Mouse (Mus musculus): ENCODE data around the gene Chic1. TPM values are rescaled to one million over a fixed set of nuclear protein-coding genes. Genes with fewer than 3 reads are reported as not detected.

Gene Chic1
- polyA plus RNA-seq, 1 experiment = 0.19 TPM

GRCm38 (mm10) chrX:103331125-103331858, 25.0 kb upstream of the Chic1 start:
- no peaks in the 10 kb centered on the region for H3K4me1 ChIP-seq (replicated peaks; ENCODE audit: control insufficient read depth, insufficient read depth, low read length)
- no peaks in the 10 kb centered on the region for H3K36me3 ChIP-seq (ENCODE audit: control insufficient read depth, insufficient read depth, low read length)
- H3K4me3 ChIP-seq (ENCODE audit: control insufficient read depth, insufficient read depth, low read length) = no peak overlapping the region
- H3K27ac ChIP-seq (ENCODE audit: control insufficient read depth, insufficient read depth, low read length) = no peak overlapping the region
- TF ChIP-seq POLR2A (IDR thresholded peaks at IDR 0.05; ENCODE audit: control insufficient read depth, extremely low read depth, insufficient read depth, low read length, poor library complexity) = no peak
- no peak for TF ChIP-seq CTCF (IDR thresholded peaks at IDR 0.05; ENCODE audit: borderline replicate concordance, control insufficient read depth, extremely low read depth, insufficient read depth, low read length, poor library complexity)
- H3K27me3 ChIP-seq (ENCODE audit: control insufficient read depth, insufficient read depth, low read length) = no peaks in the 10 kb centered on the region
- 39% methylated on average over 5 of the region's 5 CpGs for WGBS
- no peak for DNase-seq

- TF ChIP-seq POLR2A (IDR thresholded peaks at IDR 0.05; ENCODE audit: control insufficient read depth, extremely low read depth, insufficient read depth, low read length, poor library complexity) (no peak), CTCF (IDR thresholded peaks at IDR 0.05; ENCODE audit: borderline replicate concordance, control insufficient read depth, extremely low read depth, insufficient read depth, low read length, poor library complexity) (no peak)
- Histone ChIP-seq H3K27ac (ENCODE audit: control insufficient read depth, insufficient read depth, low read length) (no peak overlapping the region), H3K4me1 (replicated peaks; ENCODE audit: control insufficient read depth, insufficient read depth, low read length) (no peaks in the 10 kb centered on the region), H3K36me3 (ENCODE audit: control insufficient read depth, insufficient read depth, low read length) (no peaks in the 10 kb centered on the region), H3K27me3 (ENCODE audit: control insufficient read depth, insufficient read depth, low read length) (no peaks in the 10 kb centered on the region), H3K4me3 (ENCODE audit: control insufficient read depth, insufficient read depth, low read length) (no peak overlapping the region)
- 61% methylated on average over 3 of the region's 3 CpGs for WGBS
- DNase-seq = no peak
Observed at GRCm38 (mm10) chrX:103341369-103342113, 14.7 kb upstream of the Chic1 start.

GRCm38 (mm10) chrX:103355784-103356183, 492 bp upstream of the Chic1 start:
- no peaks in the 10 kb centered on the region; the same call in 1 of the 2 replicates for H3K27me3 ChIP-seq (ENCODE audit: control insufficient read depth, insufficient read depth, low read length)

GRCm38 (mm10) chrX:103356761-103357236, 523 bp downstream of the Chic1 start:
- no peaks in the 10 kb centered on the region for H3K36me3 ChIP-seq (ENCODE audit: control insufficient read depth, insufficient read depth, low read length)
- TF ChIP-seq CTCF (IDR thresholded peaks at IDR 0.05; ENCODE audit: borderline replicate concordance, control insufficient read depth, extremely low read depth, insufficient read depth, low read length, poor library complexity) (no peak), POLR2A (IDR thresholded peaks at IDR 0.05; ENCODE audit: control insufficient read depth, extremely low read depth, insufficient read depth, low read length, poor library complexity) (no peak)
- H3K4me3 ChIP-seq (ENCODE audit: control insufficient read depth, insufficient read depth, low read length) = peak overlapping the region; percentile 63
- 2% methylated on average over 24 of the region's 24 CpGs for WGBS
- DNase-seq = peak; percentile 5
- H3K27me3 ChIP-seq (ENCODE audit: control insufficient read depth, insufficient read depth, low read length) = no peaks in the 10 kb centered on the region; the same call in 1 of the 2 replicates
- H3K27ac ChIP-seq (ENCODE audit: control insufficient read depth, insufficient read depth, low read length) = no peak overlapping the region
- H3K4me1 ChIP-seq (replicated peaks; ENCODE audit: control insufficient read depth, insufficient read depth, low read length) = peaks cover 5% of the 10 kb centered on the region; the same call in 1 of the 2 replicates

More at GRCm38 (mm10) chrX:103355784-103356183, 492 bp upstream of the Chic1 start:
- Histone ChIP-seq H3K4me1 (replicated peaks; ENCODE audit: control insufficient read depth, insufficient read depth, low read length) (peaks cover 5% of the 10 kb centered on the region; the same call in 1 of the 2 replicates), H3K4me3 (ENCODE audit: control insufficient read depth, insufficient read depth, low read length) (no peak overlapping the region), H3K36me3 (ENCODE audit: control insufficient read depth, insufficient read depth, low read length) (no peaks in the 10 kb centered on the region), H3K27ac (ENCODE audit: control insufficient read depth, insufficient read depth, low read length) (no peak overlapping the region)
- 53% methylated on average over 5 of the region's 5 CpGs for WGBS
- TF ChIP-seq POLR2A (IDR thresholded peaks at IDR 0.05; ENCODE audit: control insufficient read depth, extremely low read depth, insufficient read depth, low read length, poor library complexity) (no peak), CTCF (IDR thresholded peaks at IDR 0.05; ENCODE audit: borderline replicate concordance, control insufficient read depth, extremely low read depth, insufficient read depth, low read length, poor library complexity) (no peak)
- no peak for DNase-seq

- DNase-seq = no peak
- WGBS = 94% methylated on average over 5 of the region's 5 CpGs
- H3K27me3 ChIP-seq (ENCODE audit: control insufficient read depth, insufficient read depth, low read length) = no peaks in the 10 kb centered on the region
- no peak overlapping the region for H3K4me3 ChIP-seq (ENCODE audit: control insufficient read depth, insufficient read depth, low read length)
- no peaks in the 10 kb centered on the region for H3K4me1 ChIP-seq (replicated peaks; ENCODE audit: control insufficient read depth, insufficient read depth, low read length)
- TF ChIP-seq CTCF (IDR thresholded peaks at IDR 0.05; ENCODE audit: borderline replicate concordance, control insufficient read depth, extremely low read depth, insufficient read depth, low read length, poor library complexity) (no peak), POLR2A (IDR thresholded peaks at IDR 0.05; ENCODE audit: control insufficient read depth, extremely low read depth, insufficient read depth, low read length, poor library complexity) (no peak)
- no peak overlapping the region for H3K27ac ChIP-seq (ENCODE audit: control insufficient read depth, insufficient read depth, low read length)
- no peaks in the 10 kb centered on the region for H3K36me3 ChIP-seq (ENCODE audit: control insufficient read depth, insufficient read depth, low read length)
Observed at GRCm38 (mm10) chrX:103366201-103366600, 9.9 kb downstream of the Chic1 start.

GRCm38 (mm10) chrX:103368650-103369049, 12.4 kb downstream of the Chic1 start:
- H3K4me1 ChIP-seq (replicated peaks; ENCODE audit: control insufficient read depth, insufficient read depth, low read length) = no peaks in the 10 kb centered on the region
- H3K4me3 ChIP-seq (ENCODE audit: control insufficient read depth, insufficient read depth, low read length) = no peak overlapping the region
- no peaks in the 10 kb centered on the region for H3K36me3 ChIP-seq (ENCODE audit: control insufficient read depth, insufficient read depth, low read length)
- TF ChIP-seq CTCF (IDR thresholded peaks at IDR 0.05; ENCODE audit: borderline replicate concordance, control insufficient read depth, extremely low read depth, insufficient read depth, low read length, poor library complexity) (no peak), POLR2A (IDR thresholded peaks at IDR 0.05; ENCODE audit: control insufficient read depth, extremely low read depth, insufficient read depth, low read length, poor library complexity) (no peak)
- DNase-seq = no peak
- 72% methylated on average over 3 of the region's 3 CpGs for WGBS
- H3K27ac ChIP-seq (ENCODE audit: control insufficient read depth, insufficient read depth, low read length) = no peak overlapping the region
- H3K27me3 ChIP-seq (ENCODE audit: control insufficient read depth, insufficient read depth, low read length) = no peaks in the 10 kb centered on the region
